9 mouse cellular contexts compared by ENCODE assay signal in genomic region chr2:25167919-25168664, GRCm38 (mm10). TPM values are rescaled to one million over a fixed set of nuclear protein-coding genes. Genes with fewer than 3 reads are reported as not detected.
DNase-seq lines count a peak whose midpoint lies in the region; ATAC-seq lines count a peak whose summit lies in the region.
"Had no signal": no experiment of that assay in that cellular context is flagged by ENCODE, and none has a peak within 500 bp of the region (broad histone marks: within the 10 kb centered on the region; RNA-seq: fewer than 3 reads in every experiment).

No protein-coding gene starts in this region.

- WGBS in lung, embryonic 15.5 days, result under 1% methylated on average over 39 of the region's 41 CpGs

- no peaks in the 10 kb centered on the region for H3K27me3 ChIP-seq in lung, embryonic 15.5 days

- H3K36me3 ChIP-seq in lung, embryonic 15.5 days, result no peaks in the 10 kb centered on the region

- peak overlapping the region; percentile 43 for H3K9ac ChIP-seq in lung, embryonic 15.5 days

- H3K4me3 ChIP-seq in lung, embryonic 15.5 days, result peak overlapping the region; percentile 46

- peak overlapping the region; percentile 79 for H3K27ac ChIP-seq in lung, embryonic 15.5 days

- ATAC-seq in lung, embryonic 15.5 days (ENCODE audit: borderline replicate concordance, extremely low read depth, low FRiP score, low TSS enrichment), result peak; percentile 83
- no peak for ATAC-seq in activated CD4-positive, CD25-positive, alpha-beta regulatory T cell, adult 4 months

- H3K4me1 ChIP-seq in lung, embryonic 15.5 days, result peaks cover 45% of the 10 kb centered on the region

- H3K4me2 ChIP-seq in lung, embryonic 15.5 days, result peak overlapping the region; percentile 67

- no peaks in the 10 kb centered on the region for H3K9me3 ChIP-seq in lung, embryonic 15.5 days

- peak; percentile 65 for DNase-seq in gastrocnemius, postnatal 10 days
- no peak for DNase-seq in gastrocnemius, adult 8-10 months (ENCODE audit: low spot score in 2 of 2)
- DNase-seq in adrenal gland, postnatal 36 days, result peak; percentile 74 to 86
- peak; percentile 71 to 75 for DNase-seq in heart, adult 18-20 months
- peak; percentile 56 for DNase-seq in kidney, adult 9 months
- peak; percentile 80 for DNase-seq in retina, embryonic 14.5 days (ENCODE audit: low spot score)

RNA-seq across cellular contexts. Expression of gene Nrarp, which starts 12.5 kb away (rescaled TPM):
- total RNA-seq in gastrocnemius, postnatal 10 days (2021), result 10 to 100 TPM; 14.9 to 17.4 TPM
- 1 to 10 TPM; 3.0 to 7.1 (median 5.9) TPM for total RNA-seq in gastrocnemius, adult 8-10 months (2022)
- 1 to 10 TPM; 2.1 to 2.3 TPM for total RNA-seq in adrenal gland, postnatal 36 days (2021)
- total RNA-seq in heart, adult 18-20 months (2021), result 1 to 10 TPM; 6.9 to 8.3 TPM
- 15.7 and 16.0 TPM in 2 replicates for polyA plus RNA-seq in lung, embryonic 15.5 days (2015; fragmentation: Nextera tagmentation; extraction: Ambion mirVana)
- 1 to 10 TPM in 1 of 2 experiments, under 1 TPM in 1; 0.61 to 1.2 TPM for polyA plus RNA-seq in activated CD4-positive, CD25-positive, alpha-beta regulatory T cell, adult 4 months (2017; shearing (Covaris generic))

RNA-seq across cellular contexts. Expression of gene Tor4a, which starts 28.6 kb away (rescaled TPM):
- 1 to 10 TPM; 1.9 to 2.9 TPM for total RNA-seq in gastrocnemius, postnatal 10 days (2021)
- under 1 TPM; 0.48 to 0.92 (median 0.76) TPM for total RNA-seq in gastrocnemius, adult 8-10 months (2022)
- total RNA-seq in adrenal gland, postnatal 36 days (2021), result 10 to 100 TPM; 14.0 to 24.8 TPM
- 1 to 10 TPM; 4.0 to 4.6 TPM for total RNA-seq in heart, adult 18-20 months (2021)
- 8.8 and 11.7 TPM in 2 replicates for polyA plus RNA-seq in lung, embryonic 15.5 days (2015; fragmentation: Nextera tagmentation; extraction: Ambion mirVana)
- polyA plus RNA-seq in activated CD4-positive, CD25-positive, alpha-beta regulatory T cell, adult 4 months (2017; shearing (Covaris generic)), result 10 to 100 TPM; 51.4 to 89.5 TPM

RNA-seq across cellular contexts. Expression of gene Nelfb, which starts 43.2 kb away (rescaled TPM):
- total RNA-seq in gastrocnemius, postnatal 10 days (2021), result 10 to 100 TPM; 31.1 to 40.5 TPM
- total RNA-seq in gastrocnemius, adult 8-10 months (2022), result 10 to 100 TPM; 20.8 to 28.3 (median 22.6) TPM
- total RNA-seq in adrenal gland, postnatal 36 days (2021), result 10 to 100 TPM; 54.8 to 57.2 TPM
- total RNA-seq in heart, adult 18-20 months (2021), result 10 to 100 TPM; 40.8 to 45.8 TPM
- polyA plus RNA-seq in lung, embryonic 15.5 days (2015; fragmentation: Nextera tagmentation; extraction: Ambion mirVana), result 121 and 122 TPM in 2 replicates
- 10 to 100 TPM; 41.1 to 49.1 TPM for polyA plus RNA-seq in activated CD4-positive, CD25-positive, alpha-beta regulatory T cell, adult 4 months (2017; shearing (Covaris generic))

RNA-seq across cellular contexts. Expression of gene Stpg3, which starts 46.3 kb away (rescaled TPM):
- not detected for total RNA-seq in gastrocnemius, postnatal 10 days (2021)
- total RNA-seq in gastrocnemius, adult 8-10 months (2022), result not detected
- total RNA-seq in adrenal gland, postnatal 36 days (2021), result not detected
- total RNA-seq in heart, adult 18-20 months (2021), result not detected
- not detected in 2 replicates for polyA plus RNA-seq in lung, embryonic 15.5 days (2015; fragmentation: Nextera tagmentation; extraction: Ambion mirVana)
- polyA plus RNA-seq in activated CD4-positive, CD25-positive, alpha-beta regulatory T cell, adult 4 months (2017; shearing (Covaris generic)), result not detected
- total RNA-seq: hematopoietic stem cell, adult 5-6 weeks had no signal

RNA-seq across cellular contexts. Expression of gene Fam166a, which starts 50.5 kb away (rescaled TPM):
- total RNA-seq in gastrocnemius, postnatal 10 days (2021), result not detected
- not detected for total RNA-seq in gastrocnemius, adult 8-10 months (2022)
- total RNA-seq in adrenal gland, postnatal 36 days (2021), result not detected
- total RNA-seq in heart, adult 18-20 months (2021), result not detected
- 0.69 and 1.4 TPM in 2 replicates for polyA plus RNA-seq in lung, embryonic 15.5 days (2015; fragmentation: Nextera tagmentation; extraction: Ambion mirVana)
- polyA plus RNA-seq in activated CD4-positive, CD25-positive, alpha-beta regulatory T cell, adult 4 months (2017; shearing (Covaris generic)), result not detected
- total RNA-seq: hematopoietic stem cell, adult 5-6 weeks had no signal

Comparison
In these comparisons a context has a peak if more than half of its experiments do, and no peak if none do; other contexts are left out.
1. DNase-seq: peak in gastrocnemius, postnatal 10 days (single experiment), adrenal gland, postnatal 36 days (2 of 2), heart, adult 18-20 months (2 of 2), kidney, adult 9 months (single experiment) and retina, embryonic 14.5 days (single experiment); none in gastrocnemius, adult 8-10 months (0 of 2).